In the genomic region with DNA sequence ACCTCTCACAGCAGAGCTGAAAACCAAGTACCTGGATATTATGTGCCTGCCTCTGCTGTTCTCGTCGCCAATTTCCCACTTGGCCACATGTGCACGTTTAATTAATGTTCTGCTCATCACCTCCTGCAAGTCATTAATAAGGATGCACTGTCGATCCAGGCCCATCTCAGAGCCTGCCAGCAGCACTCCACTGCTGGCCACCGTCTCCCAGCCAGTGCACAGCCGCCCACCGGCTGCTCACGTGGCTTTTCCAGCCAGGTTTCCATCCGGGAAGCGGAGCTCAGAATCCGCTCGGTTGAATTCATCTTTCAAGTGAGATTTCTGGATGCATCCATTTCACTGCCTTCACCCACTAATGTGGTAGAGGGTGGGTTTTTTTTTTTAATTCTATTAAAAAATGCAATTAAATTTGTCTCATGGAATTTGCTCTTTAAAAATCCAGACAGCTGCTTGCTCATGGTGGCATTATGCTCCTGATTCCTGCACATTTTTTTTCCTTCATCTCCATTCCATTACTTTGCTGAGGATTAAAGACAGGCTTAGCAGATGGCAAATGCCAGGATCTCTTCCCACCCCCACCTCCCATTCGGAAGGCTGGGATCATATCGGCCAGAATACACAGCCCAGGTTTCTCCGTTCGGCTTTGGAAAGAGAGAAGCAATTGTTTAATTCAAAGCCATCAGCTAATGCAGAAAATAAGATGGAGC, we compare ENCODE assay signal across 10 mouse cellular contexts.
DNase-seq lines count a peak whose midpoint lies in the region; ATAC-seq lines count a peak whose summit lies in the region.
"Had no signal": no experiment of that assay in that cellular context is flagged by ENCODE, and none has a peak within 500 bp of the region (broad histone marks: within the 10 kb centered on the region; RNA-seq: fewer than 3 reads in every experiment).

No protein-coding gene starts in this region.

- 15% methylated on average over 16 of the region's 16 CpGs for WGBS in forebrain, embryonic 15.5 days
- WGBS in midbrain, embryonic 15.5 days: 23% methylated on average over 16 of the region's 16 CpGs

- H3K27me3 ChIP-seq in forebrain, embryonic 15.5 days: no peaks in the 10 kb centered on the region
- no peaks in the 10 kb centered on the region for H3K27me3 ChIP-seq in midbrain, embryonic 15.5 days (replicated peaks)

- ATAC-seq in forebrain, embryonic 15.5 days (replicated peaks): peak; percentile 69
- peak; percentile 87 for ATAC-seq in midbrain, embryonic 15.5 days (replicated peaks)

- H3K9ac ChIP-seq in forebrain, embryonic 15.5 days (replicated peaks): peak overlapping the region; percentile 34
- H3K9ac ChIP-seq in midbrain, embryonic 15.5 days: no peak overlapping the region
- H3K9ac ChIP-seq: lung, embryonic 14.5 days had no signal

- DNase-seq in brain, adult 2 months (ENCODE audit: low read depth, low spot score): peak; percentile 69
- DNase-seq in layer of hippocampus, postnatal 14 days (ENCODE audit: low spot score in 2 of 2): peak; percentile 57 to 58
- no peak for DNase-seq in gastrocnemius, postnatal 14 days
- DNase-seq in thymus, postnatal 0 days (ENCODE audit: low spot score): no peak
- DNase-seq in urinary bladder, adult 2 months (ENCODE audit: low spot score): no peak
- DNase-seq in heart, postnatal 36 days: no peak
- DNase-seq: adrenal gland, postnatal 36 days; lung, embryonic 14.5 days had no signal

- peak overlapping the region; percentile 60 for H3K27ac ChIP-seq in forebrain, embryonic 15.5 days (replicated peaks)
- H3K27ac ChIP-seq in midbrain, embryonic 15.5 days: peak overlapping the region; percentile 82

- no peaks in the 10 kb centered on the region for H3K36me3 ChIP-seq in forebrain, embryonic 15.5 days
- no peaks in the 10 kb centered on the region for H3K36me3 ChIP-seq in midbrain, embryonic 15.5 days (replicated peaks)

- intact Hi-C loops in gastrocnemius, postnatal 14 days (cut with DNase I; ENCODE audit: low total_unique reads): no loop called here
- intact Hi-C loops in heart, postnatal 36 days (cut with DNase I): no loop called here

- no peak overlapping the region for H3K4me3 ChIP-seq in forebrain, embryonic 15.5 days
- H3K4me3 ChIP-seq in midbrain, embryonic 15.5 days: no peak overlapping the region

- no peaks in the 10 kb centered on the region for H3K9me3 ChIP-seq in forebrain, embryonic 15.5 days
- H3K9me3 ChIP-seq in midbrain, embryonic 15.5 days: no peaks in the 10 kb centered on the region

- H3K4me1 ChIP-seq in forebrain, embryonic 15.5 days: peaks cover 18% of the 10 kb centered on the region
- H3K4me1 ChIP-seq in midbrain, embryonic 15.5 days: peaks cover 19% of the 10 kb centered on the region

- H3K4me2 ChIP-seq in forebrain, embryonic 15.5 days (replicated peaks): peak overlapping the region; percentile 38
- peak overlapping the region; percentile 38 for H3K4me2 ChIP-seq in midbrain, embryonic 15.5 days
- H3K4me2 ChIP-seq: lung, embryonic 14.5 days had no signal

Comparison
In these comparisons a context has a peak if more than half of its experiments do, and no peak if none do; other contexts are left out.
1. DNase-seq: peak in brain, adult 2 months (single experiment) and layer of hippocampus, postnatal 14 days (2 of 2); none in gastrocnemius, postnatal 14 days (single experiment), thymus, postnatal 0 days (single experiment), urinary bladder, adult 2 months (single experiment) and heart, postnatal 36 days (0 of 2).